ENCODE assay signal across 8 mouse cellular contexts in genomic region chr7:49399314-49399713, GRCm38 (mm10).
A peak's percentile ranks its signal among the peaks of the same experiment; 100 is the strongest.
DNase-seq lines count a peak whose midpoint lies in the region; ATAC-seq lines count a peak whose summit lies in the region.

No protein-coding gene starts in this region.

- H3K9ac ChIP-seq in neural tube, embryonic 15.5 days (replicated peaks), result no peak overlapping the region

- H3K36me3 ChIP-seq in neural tube, embryonic 15.5 days, result no peaks in the 10 kb centered on the region

- ATAC-seq in neural tube, embryonic 15.5 days (ENCODE audit: low FRiP score), result 0 out of 2 replicates have a peak, but pooled peaks have one; percentile 25

- WGBS in neural tube, embryonic 15.5 days, result 47% methylated on average over 2 of the region's 2 CpGs

- H3K4me1 ChIP-seq in neural tube, embryonic 15.5 days, result peaks cover 27% of the 10 kb centered on the region

- no peak overlapping the region for H3K27ac ChIP-seq in neural tube, embryonic 15.5 days (replicated peaks)

- H3K4me2 ChIP-seq in neural tube, embryonic 15.5 days, result no peak overlapping the region

- intact Hi-C loops in heart, postnatal 14 days (cut with DNase I), result loop anchor here (2.0 to 5.0 kb wide), 2 partner anchors 25 to 52 kb away; no protein-coding TSS in a partner anchor

- H3K27me3 ChIP-seq in neural tube, embryonic 15.5 days (replicated peaks), result no peaks in the 10 kb centered on the region

- H3K9me3 ChIP-seq in neural tube, embryonic 15.5 days (replicated peaks), result no peaks in the 10 kb centered on the region

- DNase-seq in B cell, adult 2 months, result peak; percentile 46 to 54
- DNase-seq in MN1 (ENCODE audit: low spot score), result peak; percentile 7
- peak; percentile 79 to 85 for DNase-seq in cerebellum, postnatal 10 days
- DNase-seq in heart, postnatal 14 days, result peak; percentile 40 to 74
- DNase-seq in kidney, postnatal 36 days, result peak; percentile 64 to 76
- peak; percentile 49 to 72 for DNase-seq in lung, adult 18-20 months
- DNase-seq in thymus, postnatal 0 days (ENCODE audit: low spot score), result peak; percentile 81

- no peak overlapping the region for H3K4me3 ChIP-seq in neural tube, embryonic 15.5 days (replicated peaks)

Comparison
In these comparisons a context has a peak if more than half of its experiments do, and no peak if none do; other contexts are left out.
1. DNase-seq: peak in every context shown above with its lines; median percentile 82 in cerebellum, postnatal 10 days; 81 in thymus, postnatal 0 days; 70 in kidney, postnatal 36 days; 60 in lung, adult 18-20 months; 57 in heart, postnatal 14 days; 50 in B cell, adult 2 months; 7 in MN1.